Mouse (Mus musculus) hindbrain, embryonic 15.5 days (tissue): Measurements from ENCODE around the gene Sp4. TPM values are rescaled to one million over a fixed set of nuclear protein-coding genes. Genes with fewer than 3 reads are reported as not detected.

Source experiments
- ATAC-seq: fragments of 200-750 bp; cut with Nextera tagmentation; 2 replicates; pipeline ENCODE4 v1.8.0; 2017; ENCODE audit warnings: low read depth, moderate number of reproducible peaks, moderate TSS enrichment; ENCODE audit not compliant: low FRiP score
- H3K27ac ChIP-seq: fragments of 300-500 bp; sonication (generic); replicated peaks from 2 replicates; pipeline ENCODE4 v1.5.1; 2015; ENCODE audit warnings: mild to moderate bottlenecking, inconsistent platforms
- H3K27me3 ChIP-seq: fragments of 300-500 bp; sonication (generic); 2 replicates; pipeline ENCODE4 v1.6.1; 2015; ENCODE audit warnings: control low read depth, inconsistent platforms
- H3K36me3 ChIP-seq: fragments of 300-500 bp; sonication (generic); 2 replicates; pipeline ENCODE4 v1.6.1; 2015; ENCODE audit warnings: control low read depth, inconsistent platforms
- H3K4me1 ChIP-seq: fragments of 300-500 bp; sonication (generic); replicated peaks from 2 replicates; pipeline ENCODE4 v1.6.1; 2015; ENCODE audit warnings: control low read depth, inconsistent platforms
- H3K4me2 ChIP-seq: fragments of 300-500 bp; sonication (generic); 2 replicates; pipeline ENCODE4 v1.6.1; 2015; ENCODE audit warnings: moderate library complexity, mild to moderate bottlenecking, inconsistent platforms
- H3K4me3 ChIP-seq: fragments of 300-500 bp; sonication (generic); 2 replicates; pipeline ENCODE4 v1.5.1; 2015; ENCODE audit warnings: mild to moderate bottlenecking, inconsistent platforms
- H3K9ac ChIP-seq: fragments of 300-500 bp; sonication (generic); 2 replicates; pipeline ENCODE4 v1.6.1; 2015; ENCODE audit warnings: inconsistent platforms
- H3K9me3 ChIP-seq: fragments of 300-500 bp; sonication (generic); 2 replicates; pipeline ENCODE4 v1.6.1; 2016; ENCODE audit warnings: control low read depth, inconsistent platforms
- WGBS: fragments of 180-500 bp; shearing (Covaris S2); methylation state at CpG from one replicate; pipeline ENCODE4 v1.1.7; 2015; 5-methylcytosine and 5-hydroxymethylcytosine counted together
- polyA plus RNA-seq: library from polyadenylated mRNA; unstranded; fragments of >200 nt; fragmentation: Nextera tagmentation; extraction: Ambion mirVana; gene quantifications from 2 replicates; pipeline ENCODE4 v1.2.1, GENCODE M21; 2015

The Sp4 gene
- polyA plus RNA-seq, 1 experiment from 2014 or later, result 20.7 TPM

- ATAC-seq, result no peak
- H3K27ac ChIP-seq, result no peak overlapping the region
Measured at GRCm38 (mm10) chr12:118263878-118264277, 37.4 kb downstream of the Sp4 start.

DNA sequence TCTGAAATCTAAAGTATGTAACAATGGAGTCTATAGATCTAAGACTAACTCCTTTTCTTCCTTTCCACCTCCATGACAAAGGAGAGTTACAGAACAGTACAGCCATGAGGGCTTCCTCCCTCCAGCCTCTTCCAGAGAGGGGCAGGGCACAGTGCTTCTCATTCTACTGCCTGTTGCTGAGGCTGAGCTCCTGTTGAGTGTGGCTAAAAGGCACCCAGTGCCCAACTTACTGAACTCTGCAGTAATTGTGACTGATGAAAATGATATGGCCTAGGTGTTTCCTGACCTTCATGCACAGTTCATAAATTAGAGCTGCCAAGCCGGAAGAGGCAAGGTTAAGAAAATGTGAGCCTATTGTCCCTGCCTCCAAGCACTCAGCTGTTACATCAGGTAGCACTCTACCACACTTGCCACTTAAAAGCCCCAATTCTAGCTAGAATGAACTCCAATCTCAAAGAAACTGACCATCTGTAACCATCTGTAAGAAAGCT lies 45.9 kb downstream of the Sp4 start:
- Histone ChIP-seq H3K9me3 (no peaks in the 10 kb centered on the region), H3K4me2 (no peak overlapping the region), H3K27me3 (no peaks in the 10 kb centered on the region), H3K9ac (no peak overlapping the region), H3K4me1 (no peaks in the 10 kb centered on the region), H3K4me3 (no peak overlapping the region), H3K36me3 (0 out of 2 replicates have a peak, but pooled peaks cover 3% of the 10 kb centered on the region), H3K27ac (no peak overlapping the region)
- WGBS, result 78% methylated on average over 1 of the region's 1 CpGs
- no peak for ATAC-seq

More at GRCm38 (mm10) chr12:118263878-118264277, 37.4 kb downstream of the Sp4 start:
- Histone ChIP-seq H3K4me2 (no peak overlapping the region), H3K27me3 (no peaks in the 10 kb centered on the region), H3K9me3 (no peaks in the 10 kb centered on the region), H3K36me3 (no peaks in the 10 kb centered on the region), H3K4me3 (no peak overlapping the region), H3K9ac (no peak overlapping the region), H3K4me1 (no peaks in the 10 kb centered on the region)
- 88% methylated on average over 1 of the region's 1 CpGs for WGBS

DNA sequence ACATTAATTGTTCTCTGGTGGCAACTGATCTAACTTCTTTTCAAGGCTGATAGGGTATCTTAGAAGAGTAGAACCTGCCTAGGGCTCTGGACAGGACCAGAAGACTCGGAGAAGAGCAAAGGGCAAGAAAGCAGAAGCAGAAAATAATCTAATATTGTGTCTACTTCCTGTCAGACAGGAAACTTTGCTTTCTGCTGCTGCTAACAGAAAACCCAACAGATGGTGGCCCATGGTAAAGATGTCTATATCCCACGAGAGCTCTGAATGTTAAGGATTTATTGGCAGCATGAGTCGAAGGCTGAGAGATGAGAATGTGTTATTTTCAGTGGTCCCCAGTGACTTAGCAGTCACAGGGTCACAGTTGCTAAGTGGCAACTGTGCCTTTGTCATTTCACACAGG lies 80.1 kb downstream of the Sp4 start:
- Histone ChIP-seq H3K9me3 (no peaks in the 10 kb centered on the region), H3K4me3 (no peak overlapping the region), H3K27ac (no peak overlapping the region), H3K9ac (no peak overlapping the region), H3K27me3 (no peaks in the 10 kb centered on the region), H3K4me2 (no peak overlapping the region), H3K4me1 (no peaks in the 10 kb centered on the region), H3K36me3 (no peaks in the 10 kb centered on the region)
- 50% methylated on average over 3 of the region's 3 CpGs for WGBS
- ATAC-seq, result no peak

DNA sequence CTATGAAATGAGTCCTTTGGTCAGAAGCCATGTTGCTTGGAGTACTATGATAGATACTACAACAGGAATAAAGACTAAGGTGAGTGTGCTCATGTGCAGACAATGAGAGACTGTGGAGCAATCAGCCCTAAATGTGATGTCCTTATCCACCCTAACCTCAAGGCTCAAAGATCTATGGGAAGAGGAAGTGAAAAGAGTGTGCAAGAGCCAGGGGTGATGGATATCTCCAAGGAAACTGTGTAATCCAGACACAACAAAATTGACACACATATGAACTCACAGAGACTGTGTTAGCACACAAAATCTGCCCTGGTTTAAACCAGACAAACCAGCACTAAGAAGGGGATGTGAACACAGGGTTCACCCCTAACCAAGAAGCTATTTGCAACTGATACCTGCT lies 81.2 kb downstream of the Sp4 start:
- ATAC-seq, result no peak
- no peaks in the 10 kb centered on the region for H3K27me3 ChIP-seq
- no peak overlapping the region for H3K4me2 ChIP-seq
- no peak overlapping the region for H3K9ac ChIP-seq
- no peak overlapping the region for H3K27ac ChIP-seq
- H3K4me1 ChIP-seq, result no peaks in the 10 kb centered on the region
- H3K4me3 ChIP-seq, result no peak overlapping the region
- no peaks in the 10 kb centered on the region for H3K9me3 ChIP-seq
- H3K36me3 ChIP-seq, result no peaks in the 10 kb centered on the region

DNA sequence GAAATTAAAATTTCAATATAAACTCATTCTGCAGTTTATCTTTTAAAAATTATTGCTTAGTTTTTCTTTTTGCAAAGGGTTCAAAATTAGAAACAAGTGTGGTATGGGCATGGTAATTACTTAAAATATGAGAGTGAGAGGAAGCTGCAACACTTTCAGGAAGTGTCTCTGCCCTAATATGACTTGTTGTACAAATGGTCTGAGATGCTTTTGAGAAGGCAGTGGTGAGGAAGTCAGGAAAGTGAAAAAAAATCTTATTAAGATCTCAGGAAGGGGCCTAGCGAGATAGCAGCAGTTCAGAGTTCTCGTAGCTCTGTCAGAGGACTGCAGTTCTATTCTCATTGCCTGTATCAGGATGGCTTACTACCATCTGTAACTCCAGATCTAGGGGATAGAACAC lies 89.1 kb downstream of the Sp4 start:
- Histone ChIP-seq H3K4me2 (no peak overlapping the region), H3K9me3 (no peaks in the 10 kb centered on the region), H3K4me3 (no peak overlapping the region), H3K36me3 (no peaks in the 10 kb centered on the region), H3K27ac (no peak overlapping the region), H3K9ac (no peak overlapping the region), H3K4me1 (no peaks in the 10 kb centered on the region), H3K27me3 (no peaks in the 10 kb centered on the region)
- no peak for ATAC-seq
- 90% methylated on average over 2 of the region's 2 CpGs for WGBS

GRCm38 (mm10) chr12:118198386-118199093 lies 102.7 kb downstream of the Sp4 start, which contains the start of gene Dnah11:
Gene Dnah11, minus strand, starts transcription at chr12:118199043.
- WGBS, result under 1% methylated on average over 47 of the region's 47 CpGs

DNA sequence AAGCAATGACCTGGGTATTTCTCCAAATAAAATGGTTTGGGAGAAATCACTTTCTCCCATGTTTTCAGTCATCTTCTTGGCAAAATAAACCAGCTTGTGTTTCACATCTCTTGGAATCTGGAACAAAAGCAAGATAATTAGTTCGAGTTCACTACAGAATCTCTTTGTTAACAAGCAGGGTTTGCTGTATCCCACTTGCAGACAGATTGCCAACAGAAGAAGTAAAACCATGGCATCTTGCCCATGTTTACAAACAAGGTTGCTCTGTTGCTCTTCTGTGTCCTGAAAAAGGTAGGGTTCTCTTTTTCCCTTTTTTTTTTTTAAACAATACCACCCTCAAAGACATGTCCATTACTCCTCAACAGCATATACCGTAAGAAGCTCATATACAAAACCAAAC lies 104.7 kb downstream of the Sp4 start:
- Histone ChIP-seq H3K4me3 (no peak overlapping the region), H3K9me3 (no peaks in the 10 kb centered on the region), H3K4me2 (no peak overlapping the region), H3K27me3 (peaks cover 41% of the 10 kb centered on the region), H3K4me1 (peaks cover 12% of the 10 kb centered on the region), H3K36me3 (no peaks in the 10 kb centered on the region), H3K9ac (no peak overlapping the region), H3K27ac (no peak overlapping the region)
- ATAC-seq, result no peak
- 60% methylated on average over 2 of the region's 2 CpGs for WGBS

More at GRCm38 (mm10) chr12:118198386-118199093, 102.7 kb downstream of the Sp4 start, which contains the start of gene Dnah11:
- Histone ChIP-seq H3K27me3 (peaks cover 41% of the 10 kb centered on the region), H3K36me3 (no peaks in the 10 kb centered on the region), H3K4me2 (peak within 1 kb of the TSS; percentile 96), H3K4me1 (peaks cover 12% of the 10 kb centered on the region), H3K9me3 (no peaks in the 10 kb centered on the region), H3K27ac (no peak within 1 kb of the TSS), H3K9ac (peak within 1 kb of the TSS; percentile 24), H3K4me3 (peak within 1 kb of the TSS; percentile 46)
- ATAC-seq, result peak; percentile 94

DNA sequence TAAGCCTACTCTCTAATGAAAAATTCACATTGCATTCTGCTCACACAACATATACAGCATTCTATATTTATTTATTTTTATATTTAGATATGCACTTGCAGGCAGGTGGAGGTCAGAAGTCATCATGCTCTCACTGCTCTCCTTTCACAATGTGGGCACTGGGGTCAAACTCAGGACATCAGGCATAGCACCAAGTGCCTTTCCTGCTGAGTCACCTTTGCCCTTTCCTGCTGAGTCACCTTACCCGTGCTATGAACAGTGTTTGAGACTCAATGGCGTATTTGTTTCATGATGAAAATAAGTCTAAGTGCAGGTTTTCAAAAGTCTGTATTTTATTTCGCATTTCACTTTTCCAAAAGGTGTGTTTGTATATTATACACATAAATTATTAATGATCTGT lies 111.7 kb downstream of the Sp4 start:
- no peak for ATAC-seq
- H3K4me1 ChIP-seq, result peaks cover 6% of the 10 kb centered on the region; the same call in 1 of the 2 replicates
- no peaks in the 10 kb centered on the region for H3K9me3 ChIP-seq
- H3K27ac ChIP-seq, result no peak overlapping the region
- WGBS, result 65% methylated on average over 3 of the region's 3 CpGs
- peaks cover 4% of the 10 kb centered on the region; the same call in 1 of the 2 replicates for H3K27me3 ChIP-seq
- H3K4me3 ChIP-seq, result no peak overlapping the region
- H3K9ac ChIP-seq, result no peak overlapping the region
- H3K36me3 ChIP-seq, result no peaks in the 10 kb centered on the region
- no peak overlapping the region for H3K4me2 ChIP-seq

DNA sequence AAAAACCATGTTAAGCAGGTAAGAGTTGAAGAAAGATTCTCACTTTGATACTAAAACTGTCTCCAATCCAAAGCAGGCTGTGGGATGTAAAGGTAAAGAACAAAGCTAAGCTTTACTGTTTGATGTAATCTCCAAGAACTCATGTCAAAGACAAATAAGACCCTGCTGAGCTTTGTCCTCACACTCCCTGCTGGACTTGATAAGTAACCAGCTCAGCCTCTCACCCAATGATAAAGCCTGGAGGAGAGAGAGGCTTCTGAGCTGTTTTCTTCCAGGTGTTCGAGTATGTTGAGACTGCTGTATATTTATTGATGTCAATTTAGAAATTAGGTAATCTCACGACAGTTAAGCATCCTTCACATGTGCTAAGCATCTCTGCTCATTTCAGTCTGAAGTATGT lies 113.6 kb downstream of the Sp4 start:
- Histone ChIP-seq H3K27me3 (peaks cover 4% of the 10 kb centered on the region; the same call in 1 of the 2 replicates), H3K36me3 (no peaks in the 10 kb centered on the region)
- whole genome bisulfite sequencing, result 49% methylated on average over 2 of the region's 2 CpGs

GRCm38 (mm10) chr12:118186881-118187489 lies 114.3 kb downstream of the Sp4 start:
- H3K4me2 ChIP-seq, result no peak overlapping the region
- peaks cover 6% of the 10 kb centered on the region; the same call in 1 of the 2 replicates for H3K4me1 ChIP-seq
- H3K9ac ChIP-seq, result no peak overlapping the region
- H3K27me3 ChIP-seq, result peaks cover 4% of the 10 kb centered on the region; the same call in 1 of the 2 replicates
- H3K36me3 ChIP-seq, result no peaks in the 10 kb centered on the region
- H3K9me3 ChIP-seq, result no peaks in the 10 kb centered on the region
- no peak for ATAC-seq
- no peak overlapping the region for H3K27ac ChIP-seq
- no peak overlapping the region for H3K4me3 ChIP-seq
- 10% methylated on average over 4 of the region's 4 CpGs for WGBS

More for the DNA sequence above, 113.6 kb downstream of the Sp4 start:
- Histone ChIP-seq H3K4me3 (no peak overlapping the region), H3K9me3 (no peaks in the 10 kb centered on the region), H3K27ac (no peak overlapping the region), H3K4me1 (peaks cover 6% of the 10 kb centered on the region; the same call in 1 of the 2 replicates), H3K9ac (no peak overlapping the region), H3K4me2 (no peak overlapping the region)
- no peak for ATAC-seq

- H3K27ac ChIP-seq, result no peak overlapping the region
- ATAC-seq, result no peak
- H3K36me3 ChIP-seq, result no peaks in the 10 kb centered on the region
- peaks cover 4% of the 10 kb centered on the region; the same call in 1 of the 2 replicates for H3K27me3 ChIP-seq
- H3K9ac ChIP-seq, result no peak overlapping the region
- WGBS, result 39% methylated on average over 4 of the region's 4 CpGs
- H3K4me3 ChIP-seq, result no peak overlapping the region
- no peak overlapping the region for H3K4me2 ChIP-seq
- H3K9me3 ChIP-seq, result no peaks in the 10 kb centered on the region
- H3K4me1 ChIP-seq, result peaks cover 6% of the 10 kb centered on the region; the same call in 1 of the 2 replicates
Measured at GRCm38 (mm10) chr12:118186120-118186880, 114.9 kb downstream of the Sp4 start.
